Mouse (Mus musculus) CH12.LX (cell line): ENCODE data around the gene Cpb2. TPM values are rescaled to one million over a fixed set of nuclear protein-coding genes. Genes with fewer than 3 reads are reported as not detected.

Experiments used
- DNase-seq: peaks from one replicate; pipeline ENCODE4 v3.0.0-alpha.2; 2013; ENCODE audit errors: extremely low read depth
- H3K27ac ChIP-seq: 2 replicates; pipeline ENCODE4 v1.5.1; 2012; ENCODE audit warnings: low read depth, mild to moderate bottlenecking, control low read depth, moderate library complexity; ENCODE audit not compliant: insufficient read depth
- H3K27me3 ChIP-seq: replicated peaks from 2 replicates; pipeline ENCODE3; 2012; ENCODE audit warnings: inconsistent platforms
- H3K36me3 ChIP-seq, 2 experiments: replicated peaks in 1 of 2; 2 replicates each; pipeline versions ENCODE3 to v1.6.1; 2012; ENCODE audit warnings: inconsistent platforms in 1 of 2, low read length in 1 of 2, mild to moderate bottlenecking in 1 of 2, mixed read lengths in 1 of 2, moderate library complexity in 1 of 2; ENCODE audit not compliant: control insufficient read depth in 1 of 2, insufficient read depth in 1 of 2
- H3K4me1 ChIP-seq, 2 experiments: 2 replicates each; pipeline ENCODE4 v1.6.1; 2012; ENCODE audit warnings: inconsistent platforms in 1 of 2, moderate library complexity in 1 of 2; ENCODE audit not compliant: insufficient read depth in 2 of 2, control insufficient read depth in 1 of 2
- H3K4me2 ChIP-seq: 2 replicates; pipeline ENCODE4 v1.6.1; 2012; ENCODE audit warnings: low read depth, mild to moderate bottlenecking, control low read depth; ENCODE audit not compliant: poor library complexity, insufficient read depth, severe bottlenecking
- H3K4me3 ChIP-seq, 3 experiments: fragments of 150-350 bp in 1 of 3; sonication (generic) in 1 of 3; replicated peaks in 1 of 3; 2 replicates each; pipeline versions ENCODE3 to v1.5.1; 2011 to 2012; ENCODE audit warnings: low read depth in 2 of 3, low read length in 2 of 3, mild to moderate bottlenecking in 2 of 3, moderate library complexity in 2 of 3, control low read depth in 1 of 3, improper control_type of control experiment in 1 of 3, inconsistent platforms in 1 of 3, mixed read lengths in 1 of 3; ENCODE audit not compliant: poor library complexity in 1 of 3
- H3K79me2 ChIP-seq: replicated peaks from 2 replicates; pipeline ENCODE4 v1.6.1; 2012; ENCODE audit warnings: mild to moderate bottlenecking, moderate library complexity; ENCODE audit not compliant: control insufficient read depth, poor library complexity, insufficient read depth, severe bottlenecking; ENCODE audit errors: extremely low read depth
- H3K9ac ChIP-seq: 2 replicates; pipeline ENCODE4 v1.6.1; 2012; ENCODE audit warnings: low read depth, mild to moderate bottlenecking, control low read depth, moderate library complexity; ENCODE audit not compliant: insufficient read depth
- H3K9me3 ChIP-seq: replicated peaks from 2 replicates; pipeline ENCODE3; 2012; ENCODE audit warnings: low read length, inconsistent platforms, mixed read lengths
- CTCF ChIP-seq, 2 experiments: IDR thresholded peaks in 1 of 2; conservative IDR thresholded peaks in 1 of 2; 2 replicates each; pipeline ENCODE4 v1.5.1; 2011 to 2012; ENCODE audit warnings: low read depth in 2 of 2, low read length in 2 of 2, improper control_type of control experiment in 1 of 2, inconsistent platforms in 1 of 2, mild to moderate bottlenecking in 1 of 2, moderate library complexity in 1 of 2
- MYC ChIP-seq: IDR thresholded peaks from 2 replicates; pipeline ENCODE4 v1.6.1; 2011; ENCODE audit warnings: low read depth, mild to moderate bottlenecking, improper control_type of control experiment, low read length
- dilution Hi-C: fragments of 300-500 bp; cut with MboI; formaldehyde crosslinking; loops from 2 replicates; pipeline ENCODE4 v1.14.3; 2020; ENCODE audit warnings: low sequenced_read_pairs; ENCODE audit not compliant: extremely low pct_unique_long_range_greater_than_20kb, extremely low pct_ligation_motif_present
- in situ Hi-C: fragments of 300-500 bp; cut with MboI; formaldehyde crosslinking; loops from 3 replicates; pipeline ENCODE4 v1.14.3; 2019; ENCODE audit warnings: low sequenced_read_pairs, low pct_ligation_motif_present, low pct_unique_long_range_greater_than_20kb, mixed read lengths
- polyA plus RNA-seq: library from polyadenylated mRNA; unstranded; fragments of >175 nt; gene quantifications from 2 replicates; pipeline ENCODE4 v1.2.1, GENCODE M21; 2012; ENCODE audit warnings: low read depth; ENCODE audit not compliant: insufficient read length
- total RNA-seq, 2 experiments: library from RNA; depleted of rRNA; stranded (reverse); fragments of 300-350 nt in 1 of 2; fragments of >200 nt in 1 of 2; gene quantifications; 2 replicates each; pipeline ENCODE4 v1.2.3; 2012 to 2014

Gene Cpb2
- total and polyA plus RNA-seq, 3 experiments, result not detected

DNA sequence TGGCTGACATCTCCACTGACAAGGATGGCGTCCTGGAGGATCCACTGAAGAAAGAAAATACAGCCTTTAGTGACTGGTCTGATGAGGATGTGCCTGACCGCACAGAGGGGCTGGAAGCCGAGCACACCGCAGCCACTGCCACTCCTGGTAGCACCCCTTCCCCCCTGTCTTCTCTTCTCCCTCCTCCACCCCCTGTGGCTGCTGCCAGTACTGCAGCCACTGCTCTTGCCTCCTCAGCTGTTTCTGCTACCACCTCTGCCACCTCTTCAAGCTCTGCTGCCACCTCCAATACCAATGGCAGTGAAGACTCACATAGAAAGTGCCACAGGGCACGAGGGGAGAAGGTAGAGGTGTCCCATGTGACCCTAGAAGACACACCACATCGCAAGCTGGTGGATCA is 88.5 kb downstream of the Cpb2 start:
- Histone ChIP-seq H3K79me2 (no peaks in the 10 kb centered on the region), H3K27me3 (no peaks in the 10 kb centered on the region), H3K36me3 (peaks cover 37 to 75% of the 10 kb centered on the region in 2 experiments), H3K9me3 (no peaks in the 10 kb centered on the region), H3K4me3 (no peak overlapping the region), H3K9ac (no peak overlapping the region), H3K4me1 (0 out of 4 replicates have a peak, but pooled peaks cover 0 to 4% of the 10 kb centered on the region in 2 experiments), H3K27ac (no peak overlapping the region), H3K4me2 (no peak overlapping the region)
- TF ChIP-seq CTCF (conservative IDR thresholded peaks at IDR 0.05 in 1 of 2, IDR thresholded peaks at IDR 0.05 in 1 of 2; ENCODE audit: low read depth in 2 of 2, low read length in 2 of 2) (peak in 1 of 2 experiments; percentile 36; a peak in 3 of 4 replicates), MYC (no peak)
- peak; percentile 26 for DNase-seq
- in situ Hi-C loops (no loop called here), dilution Hi-C loops (no loop called here)

Other genes starting within 250 kb of the Cpb2 start
- gene Rubcnl, start 226.3 kb upstream of the Cpb2 start, total RNA-seq (2012; rRNA removed), result 23.5 and 24.9 TPM in 2 replicates
- 24.6 and 24.7 TPM in 2 replicates for gene Rubcnl, start 226.3 kb upstream of the Cpb2 start, total RNA-seq (2014; rRNA removed)
- gene Rubcnl, start 226.3 kb upstream of the Cpb2 start, polyA plus RNA-seq, result 21.8 and 27.2 TPM in 2 replicates
- gene Lrrc63, start 111.4 kb upstream of the Cpb2 start, total RNA-seq (2012; rRNA removed), result not detected in 2 replicates
- gene Lrrc63, start 111.4 kb upstream of the Cpb2 start, total RNA-seq (2014; rRNA removed), result 0.15 TPM in 1 of 2 replicates, not detected in the other
- gene Lrrc63, start 111.4 kb upstream of the Cpb2 start, polyA plus RNA-seq, result not detected in 2 replicates
- gene Lcp1, start 111.2 kb upstream of the Cpb2 start, total RNA-seq (2012; rRNA removed), result 258 and 289 TPM in 2 replicates
- gene Lcp1, start 111.2 kb upstream of the Cpb2 start, total RNA-seq (2014; rRNA removed), result 373 and 384 TPM in 2 replicates
- 777 and 805 TPM in 2 replicates for gene Lcp1, start 111.2 kb upstream of the Cpb2 start, polyA plus RNA-seq
- 18.8 and 19.3 TPM in 2 replicates for gene Zc3h13, start 42.1 kb downstream of the Cpb2 start, total RNA-seq (2012; rRNA removed)
- 15.7 and 17.7 TPM in 2 replicates for gene Zc3h13, start 42.1 kb downstream of the Cpb2 start, total RNA-seq (2014; rRNA removed)
- gene Zc3h13, start 42.1 kb downstream of the Cpb2 start, polyA plus RNA-seq, result 38.5 and 39.8 TPM in 2 replicates
- gene Siah3, start 213.7 kb downstream of the Cpb2 start, total RNA-seq (2012; rRNA removed), result not detected in 2 replicates
- gene Siah3, start 213.7 kb downstream of the Cpb2 start, total RNA-seq (2014; rRNA removed), result not detected in 2 replicates
- not detected in 2 replicates for gene Siah3, start 213.7 kb downstream of the Cpb2 start, polyA plus RNA-seq